Mouse (Mus musculus) bone marrow macrophage, adult 2 months (primary cell): ENCODE measurements around the gene Uso1.

Experiments
- CTCF ChIP-seq: IDR thresholded peaks from 2 replicates; pipeline ENCODE4 v1.5.1; 2012; ENCODE audit warnings: low read depth, mild to moderate bottlenecking, low read length, moderate library complexity
- POLR2A ChIP-seq: IDR thresholded peaks from 2 replicates; pipeline ENCODE4 v1.6.1; 2012; ENCODE audit warnings: mild to moderate bottlenecking, low read depth, low read length, borderline replicate concordance

- no peak for TF ChIP-seq POLR2A
- no peak for TF ChIP-seq CTCF
Observed at GRCm38 (mm10) chr5:92132127-92132526, 5.6 kb upstream of the Uso1 start.
